Mouse (Mus musculus): ENCODE data around the gene Parg.

GRCm38 (mm10) chr14:32344694-32345093, 142.9 kb downstream of the Parg start:
- TF ChIP-seq CTCF (IDR thresholded peaks at IDR 0.05; ENCODE audit: borderline replicate concordance, insufficient read depth, low read depth, low read length) (no peak), POLR2A (IDR thresholded peaks at IDR 0.05; ENCODE audit: borderline replicate concordance, insufficient read depth, low read length) (no peak)
